ENCODE assay signal across 15 mouse cellular contexts in the genomic region with DNA sequence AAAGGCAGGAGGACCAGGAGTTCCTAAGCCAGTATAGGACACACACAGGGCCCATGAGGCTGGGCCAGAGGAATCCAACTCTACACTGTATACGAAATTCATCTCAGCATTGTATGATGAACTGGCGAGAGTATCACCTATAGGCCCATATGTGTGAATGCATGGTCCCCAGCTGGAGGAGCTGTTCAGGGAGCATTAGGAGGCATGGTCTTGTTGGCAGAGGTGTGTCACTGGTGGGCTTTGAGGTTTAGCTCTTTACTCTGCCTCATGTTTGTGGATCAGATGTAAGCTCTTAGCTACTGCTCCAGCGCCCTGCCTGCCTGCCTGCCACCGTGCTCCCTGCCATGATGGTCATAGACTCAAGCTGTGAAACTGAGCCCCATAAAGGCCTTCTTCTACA. TPM values are rescaled to one million over a fixed set of nuclear protein-coding genes. Genes with fewer than 3 reads are reported as not detected.
"Had no signal": no experiment of that assay in that cellular context is flagged by ENCODE, and none has a peak within 500 bp of the region (broad histone marks: within the 10 kb centered on the region; RNA-seq: fewer than 3 reads in every experiment).

No protein-coding gene starts in this region.

- DNase-seq: right cerebral cortex, adult 18-20 months; right cerebral cortex, postnatal 14 days; right cerebral cortex, postnatal 25 days; right cerebral cortex, postnatal 4 days; spleen, adult 18-20 months; thymus, adult 18-20 months; thymus, adult 2 months; thymus, postnatal 14 days; thymus, postnatal 25 days; thymus, postnatal 36 days; thymus, postnatal 4 days had no signal

- H3K4me2 ChIP-seq: neural tube, embryonic 13.5 days; neural tube, embryonic 15.5 days; stomach, embryonic 15.5 days had no signal

- H3K4me3 ChIP-seq: neural tube, embryonic 13.5 days; neural tube, embryonic 15.5 days; stomach, embryonic 15.5 days had no signal

- H3K27me3 ChIP-seq: neural tube, embryonic 13.5 days; neural tube, embryonic 15.5 days; stomach, embryonic 15.5 days had no signal

RNA-seq across cellular contexts. Expression of a gene that starts 39.4 kb away (rescaled TPM):
- polyA plus RNA-seq: small intestine, adult 2 months had no signal
